Mouse (Mus musculus): Measurements from ENCODE around the gene Gm11444.

Gene Gm11444

GRCm38 (mm10) chr11:85857997-85858698 lies 8.0 kb upstream of the Gm11444 start:
- in situ Hi-C loops (cut with MboI, MseI) = loop anchor here (5.0 kb wide), 1 partner anchor 314 kb away; no protein-coding TSS in a partner anchor

GRCm38 (mm10) chr11:85850758-85851157 lies 625 bp upstream of the Gm11444 start:
- in situ Hi-C loops (cut with MboI, MseI) = loop anchor here (5.0 kb wide), 1 partner anchor 127 kb away; no protein-coding TSS in a partner anchor

- in situ Hi-C loops (cut with MboI, MseI) = no loop called here
These were observed 1.1 kb downstream of the Gm11444 start for GRCm38 (mm10) chr11:85849037-85849436.

- in situ Hi-C loops (cut with MboI, MseI) = no loop called here
These were observed 3.6 kb downstream of the Gm11444 start for GRCm38 (mm10) chr11:85846509-85846908.

GRCm38 (mm10) chr11:85845921-85846320 lies 4.2 kb downstream of the Gm11444 start:
- in situ Hi-C loops (cut with MboI, MseI) = no loop called here

GRCm38 (mm10) chr11:85844971-85845370 lies 5.2 kb downstream of the Gm11444 start:
- in situ Hi-C loops (cut with MboI, MseI) = loop anchor here (5.0 kb wide), 1 partner anchor 323 kb away; no protein-coding TSS in a partner anchor

GRCm38 (mm10) chr11:85844144-85844965 lies 5.8 kb downstream of the Gm11444 start:
- in situ Hi-C loops (cut with MboI, MseI) = loop anchor here (5.0 kb wide), 1 partner anchor 322 kb away; no protein-coding TSS in a partner anchor

- in situ Hi-C loops (cut with MboI, MseI) = loop anchor here (5.0 kb wide), 1 partner anchor 321 kb away; no protein-coding TSS in a partner anchor
These were observed 6.8 kb downstream of the Gm11444 start for GRCm38 (mm10) chr11:85843347-85843692.

- in situ Hi-C loops (cut with MboI, MseI) = loop anchor here (5.0 kb wide), 1 partner anchor 320 kb away; no protein-coding TSS in a partner anchor
These were observed 7.4 kb downstream of the Gm11444 start for GRCm38 (mm10) chr11:85842596-85843346.

- in situ Hi-C loops (cut with MboI, MseI) = loop anchor here (5.0 kb wide), 1 partner anchor 320 kb away; no protein-coding TSS in a partner anchor
These were observed 8.2 kb downstream of the Gm11444 start for GRCm38 (mm10) chr11:85841980-85842379.

- in situ Hi-C loops (cut with MboI, MseI) = loop anchor here (5.0 kb wide), 1 partner anchor 319 kb away; no protein-coding TSS in a partner anchor
These were observed 8.9 kb downstream of the Gm11444 start for GRCm38 (mm10) chr11:85841211-85841681.

- in situ Hi-C loops (cut with MboI, MseI) = loop anchor here (5.0 kb wide), 1 partner anchor 318 kb away; no protein-coding TSS in a partner anchor
These were observed 9.4 kb downstream of the Gm11444 start for GRCm38 (mm10) chr11:85840803-85841145.

- in situ Hi-C loops (cut with MboI, MseI) = loop anchor here (5.0 kb wide), 1 partner anchor 318 kb away; no protein-coding TSS in a partner anchor
These were observed 9.9 kb downstream of the Gm11444 start for GRCm38 (mm10) chr11:85840031-85840802.

- in situ Hi-C loops (cut with MboI, MseI) = loop anchor here (5.0 kb wide), 1 partner anchor 317 kb away; no protein-coding TSS in a partner anchor
These were observed 10.7 kb downstream of the Gm11444 start for GRCm38 (mm10) chr11:85839258-85840030.

GRCm38 (mm10) chr11:85838424-85839257 lies 11.5 kb downstream of the Gm11444 start:
- in situ Hi-C loops (cut with MboI, MseI) = no loop called here

GRCm38 (mm10) chr11:85837648-85838423 lies 12.3 kb downstream of the Gm11444 start:
- in situ Hi-C loops (cut with MboI, MseI) = no loop called here

GRCm38 (mm10) chr11:85837291-85837647 lies 12.9 kb downstream of the Gm11444 start:
- in situ Hi-C loops (cut with MboI, MseI) = no loop called here
